Mouse (Mus musculus) bone marrow, adult 2 months (tissue): Measurements from ENCODE around the gene Klhdc4. TPM values are rescaled to one million over a fixed set of nuclear protein-coding genes. Genes with fewer than 3 reads are reported as not detected.
A peak's percentile ranks its signal among the peaks of the same experiment; 100 is the strongest.

ENCODE experiments used
- H3K27ac ChIP-seq: fragments of 200-500 bp; 2 replicates; pipeline ENCODE4 v1.5.1; 2012; ENCODE audit warnings: low read depth, mild to moderate bottlenecking, control low read depth, inconsistent platforms, low read length; ENCODE audit not compliant: control insufficient read depth, poor library complexity, insufficient read depth
- H3K4me1 ChIP-seq: fragments of 200-500 bp; 2 replicates; pipeline ENCODE4 v1.6.1; 2011; ENCODE audit warnings: low read length; ENCODE audit not compliant: control insufficient read depth, insufficient read depth
- H3K4me3 ChIP-seq: fragments of 200-500 bp; replicated peaks from 2 replicates; pipeline ENCODE3; 2011; ENCODE audit warnings: mild to moderate bottlenecking, low read depth, low read length, control low read depth; ENCODE audit not compliant: control insufficient read depth
- CTCF ChIP-seq: fragments of 200-500 bp; IDR thresholded peaks from 2 replicates; pipeline ENCODE4 v1.5.1; 2011; ENCODE audit warnings: low read length, control low read depth; ENCODE audit not compliant: control insufficient read depth, insufficient read depth
- POLR2A ChIP-seq: fragments of 200-500 bp; IDR thresholded peaks from 2 replicates; pipeline ENCODE4 v1.6.1; 2011; ENCODE audit warnings: low read depth, mild to moderate bottlenecking, control low read depth, low read length, borderline replicate concordance; ENCODE audit not compliant: control insufficient read depth
- WGBS: fragments of 180-500 bp; shearing (Covaris S2); methylation state at CpG from one replicate; pipeline ENCODE4 v1.1.7; 2018; 5-methylcytosine and 5-hydroxymethylcytosine counted together
- polyA plus RNA-seq: library from polyadenylated mRNA; stranded (reverse); fragments of >200 nt; gene quantifications from 2 replicates; pipeline ENCODE4 v1.2.4, GENCODE M21; 2011; ENCODE audit warnings: low replicate concordance; ENCODE audit not compliant: missing spikeins, insufficient read depth, insufficient read length

The Klhdc4 gene
- polyA plus RNA-seq, 1 experiment: 56.2 TPM

- H3K4me1 ChIP-seq: no peaks in the 10 kb centered on the region; the same call in 1 of the 2 replicates
- TF ChIP-seq CTCF (no peak), POLR2A (no peak)
- no peak overlapping the region for H3K4me3 ChIP-seq
- 64% methylated on average over 3 of the region's 3 CpGs for WGBS
- H3K27ac ChIP-seq: no peak overlapping the region
These were observed 60.3 kb downstream of the Klhdc4 start for GRCm38 (mm10) chr8:121769095-121769494.

- H3K27ac ChIP-seq: no peak overlapping the region
- 66% methylated on average over 7 of the region's 7 CpGs for WGBS
- H3K4me1 ChIP-seq: no peaks in the 10 kb centered on the region
- H3K4me3 ChIP-seq: no peak overlapping the region
- no peak for TF ChIP-seq POLR2A
- no peak for TF ChIP-seq CTCF
These were observed 63.7 kb downstream of the Klhdc4 start for GRCm38 (mm10) chr8:121765594-121766138.

- 73% methylated on average over 9 of the region's 9 CpGs for WGBS
- Histone ChIP-seq H3K4me1 (no peaks in the 10 kb centered on the region), H3K27ac (no peak overlapping the region), H3K4me3 (no peak overlapping the region)
- TF ChIP-seq POLR2A (no peak), CTCF (no peak)
These were observed 65.7 kb downstream of the Klhdc4 start for GRCm38 (mm10) chr8:121763700-121764013.

- H3K4me1 ChIP-seq: no peaks in the 10 kb centered on the region
- TF ChIP-seq POLR2A (no peak), CTCF (no peak)
- no peak overlapping the region for H3K27ac ChIP-seq
- WGBS: 66% methylated on average over 7 of the region's 7 CpGs
- H3K4me3 ChIP-seq: no peak overlapping the region
These were observed 66.2 kb downstream of the Klhdc4 start for GRCm38 (mm10) chr8:121762999-121763699.

- H3K27ac ChIP-seq: no peak overlapping the region
- 34% methylated on average over 10 of the region's 10 CpGs for WGBS
- H3K4me1 ChIP-seq: no peaks in the 10 kb centered on the region
- H3K4me3 ChIP-seq: no peak overlapping the region
- TF ChIP-seq CTCF: no peak
- no peak for TF ChIP-seq POLR2A
These were observed 67.9 kb downstream of the Klhdc4 start for GRCm38 (mm10) chr8:121761480-121761879.

GRCm38 (mm10) chr8:121760484-121760883, 68.9 kb downstream of the Klhdc4 start:
- WGBS: 75% methylated on average over 7 of the region's 7 CpGs
- no peak overlapping the region for H3K4me3 ChIP-seq
- TF ChIP-seq CTCF: no peak
- TF ChIP-seq POLR2A: no peak
- no peaks in the 10 kb centered on the region for H3K4me1 ChIP-seq
- H3K27ac ChIP-seq: no peak overlapping the region

- 73% methylated on average over 12 of the region's 12 CpGs for WGBS
- no peaks in the 10 kb centered on the region for H3K4me1 ChIP-seq
- TF ChIP-seq CTCF: no peak
- no peak for TF ChIP-seq POLR2A
These were observed 70.9 kb downstream of the Klhdc4 start for GRCm38 (mm10) chr8:121758470-121758869.

GRCm38 (mm10) chr8:121751407-121751806, 78.0 kb downstream of the Klhdc4 start:
- Histone ChIP-seq H3K27ac (no peak overlapping the region), H3K4me1 (no peaks in the 10 kb centered on the region), H3K4me3 (no peak overlapping the region)
- WGBS: 22% methylated on average over 3 of the region's 3 CpGs
- TF ChIP-seq CTCF (peak; percentile 97), POLR2A (no peak)

More at GRCm38 (mm10) chr8:121758470-121758869, 70.9 kb downstream of the Klhdc4 start:
- Histone ChIP-seq H3K27ac (no peak overlapping the region), H3K4me3 (no peak overlapping the region)
